Mouse (Mus musculus) ZHBTc4 (cell line): ENCODE measurements around the gene Ap1g2.

Experiments used
- DNase-seq: peaks from one replicate; pipeline ENCODE4 v3.0.0-alpha.2; 2011; ENCODE audit warnings: low read depth, low spot score

Gene Ap1g2

DNA sequence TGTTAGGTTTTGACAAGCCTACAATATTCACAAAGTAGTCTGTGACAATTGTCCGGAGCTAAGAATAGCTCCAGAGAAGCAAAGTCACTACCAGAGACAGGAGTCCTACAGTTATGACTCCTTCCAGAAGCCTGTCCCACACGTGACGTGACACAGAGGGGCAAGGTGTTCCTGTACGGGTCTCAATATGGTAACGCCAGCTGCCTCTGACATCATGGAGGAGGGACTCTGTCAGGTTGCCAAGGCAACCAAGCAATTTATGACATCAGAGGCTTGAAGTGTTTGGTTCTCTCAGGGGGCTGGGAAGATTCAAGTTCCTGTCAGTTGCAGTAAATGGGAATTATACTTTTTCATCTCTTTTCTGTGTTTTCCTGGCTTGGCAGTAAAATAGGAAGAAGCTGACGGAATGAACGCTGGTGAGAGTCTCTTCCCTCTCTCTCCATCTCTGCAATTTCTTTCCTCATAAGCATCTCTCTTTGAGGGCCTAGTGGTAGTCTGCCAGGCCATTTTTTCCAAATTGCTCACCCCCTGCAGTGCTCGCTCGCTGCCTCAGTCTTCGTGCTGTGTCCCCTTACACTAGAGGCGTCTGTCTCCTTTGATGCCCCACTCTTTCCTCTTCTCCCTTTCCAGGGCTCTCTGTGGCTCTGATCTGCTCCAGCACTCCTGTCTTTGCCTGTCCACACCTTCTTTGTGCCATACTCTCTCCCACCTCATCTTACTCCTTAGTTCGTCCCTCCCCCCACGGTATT, 17.0 kb downstream of the Ap1g2 start:
- DNase-seq = peak; percentile 80

DNA sequence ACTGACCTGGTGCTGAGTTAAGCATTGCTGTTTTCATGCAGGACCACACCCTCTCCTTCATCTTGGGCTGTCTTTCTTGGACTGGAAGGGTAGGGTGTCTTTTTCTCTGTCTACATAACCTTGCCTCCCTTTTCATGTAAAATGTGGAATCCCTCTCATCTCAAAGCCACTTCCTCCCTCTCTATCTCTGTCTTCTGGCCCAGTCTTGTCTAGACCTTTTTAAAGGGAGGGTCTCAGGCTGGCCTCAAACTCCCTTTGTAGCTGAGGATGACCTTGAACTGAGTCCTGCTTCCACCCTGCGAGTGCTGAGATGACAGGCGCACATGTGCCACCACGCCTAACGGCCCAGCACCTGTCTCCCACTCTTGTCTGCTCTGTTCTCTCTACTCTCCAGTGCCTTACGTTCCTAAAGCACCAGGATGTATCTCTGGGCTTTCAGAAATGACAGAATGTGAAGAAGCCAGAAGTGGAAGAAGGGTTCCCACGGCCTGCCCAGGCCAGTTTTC, 20.3 kb downstream of the Ap1g2 start:
- peak; percentile 97 for DNase-seq

- peak; percentile 90 for DNase-seq
Measured at GRCm38 (mm10) chr14:55085324-55086008, 20.9 kb downstream of the Ap1g2 start.

DNA sequence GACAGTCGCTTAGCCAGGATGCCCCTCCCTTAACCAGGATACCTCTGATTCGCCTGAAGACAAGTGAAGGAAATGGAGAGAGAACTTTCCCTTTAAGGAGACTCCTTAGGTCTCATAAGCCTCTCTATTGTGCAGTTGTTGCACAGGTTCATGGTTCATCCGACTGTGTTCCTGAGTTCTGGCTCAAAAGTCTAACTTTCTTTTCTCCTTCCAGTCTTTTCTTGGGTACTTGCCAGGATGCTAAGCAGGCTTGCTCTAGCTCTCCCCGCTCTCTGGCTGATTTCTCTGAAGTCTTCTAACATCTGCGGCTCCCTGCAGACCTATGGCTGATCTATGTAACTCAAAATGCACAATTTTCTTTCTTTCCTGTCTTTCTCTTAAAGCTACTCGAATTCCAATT, 22.9 kb downstream of the Ap1g2 start:
- DNase-seq = no peak

- DNase-seq = peak; percentile 44
Measured at GRCm38 (mm10) chr14:55081105-55081504, 25.3 kb downstream of the Ap1g2 start.

DNA sequence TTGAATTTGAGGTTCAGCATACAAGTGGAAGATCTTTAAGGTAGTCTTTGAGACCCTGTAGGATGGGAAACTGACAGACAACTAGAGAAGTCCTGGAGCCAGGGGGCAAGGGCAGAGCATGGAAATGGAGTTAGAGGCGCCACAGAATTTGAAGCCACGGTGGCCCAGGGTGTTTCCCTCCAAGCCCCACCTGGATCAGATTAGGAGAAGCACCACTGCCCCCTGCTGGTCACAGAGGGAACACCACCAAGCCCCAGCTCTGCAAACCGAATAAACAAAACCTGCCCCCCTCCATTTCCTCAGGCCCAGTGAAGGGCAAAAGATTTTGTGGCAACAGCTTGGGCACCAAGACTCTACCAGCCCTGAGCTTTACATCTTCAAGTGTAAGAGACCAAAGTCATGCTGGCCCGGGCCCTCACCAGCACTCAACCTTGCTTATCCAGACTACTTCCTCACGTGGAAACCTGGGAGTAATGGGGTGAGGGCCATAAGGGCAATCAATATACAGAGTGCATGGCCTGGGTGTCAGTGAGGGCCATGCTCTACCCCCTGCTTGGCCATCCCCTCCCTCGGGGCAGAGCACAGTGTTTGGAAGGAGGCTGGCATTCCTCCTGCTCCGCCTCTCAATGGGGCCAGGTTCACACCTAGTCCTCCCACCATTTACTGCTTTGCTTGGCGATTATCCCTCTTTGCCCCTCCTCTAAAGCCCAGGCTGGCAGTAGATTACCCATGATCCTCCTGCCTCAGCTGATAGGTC, 27.0 kb downstream of the Ap1g2 start:
- DNase-seq = peak; percentile 92

GRCm38 (mm10) chr14:55078366-55078989, 27.9 kb downstream of the Ap1g2 start:
- DNase-seq = no peak

DNA sequence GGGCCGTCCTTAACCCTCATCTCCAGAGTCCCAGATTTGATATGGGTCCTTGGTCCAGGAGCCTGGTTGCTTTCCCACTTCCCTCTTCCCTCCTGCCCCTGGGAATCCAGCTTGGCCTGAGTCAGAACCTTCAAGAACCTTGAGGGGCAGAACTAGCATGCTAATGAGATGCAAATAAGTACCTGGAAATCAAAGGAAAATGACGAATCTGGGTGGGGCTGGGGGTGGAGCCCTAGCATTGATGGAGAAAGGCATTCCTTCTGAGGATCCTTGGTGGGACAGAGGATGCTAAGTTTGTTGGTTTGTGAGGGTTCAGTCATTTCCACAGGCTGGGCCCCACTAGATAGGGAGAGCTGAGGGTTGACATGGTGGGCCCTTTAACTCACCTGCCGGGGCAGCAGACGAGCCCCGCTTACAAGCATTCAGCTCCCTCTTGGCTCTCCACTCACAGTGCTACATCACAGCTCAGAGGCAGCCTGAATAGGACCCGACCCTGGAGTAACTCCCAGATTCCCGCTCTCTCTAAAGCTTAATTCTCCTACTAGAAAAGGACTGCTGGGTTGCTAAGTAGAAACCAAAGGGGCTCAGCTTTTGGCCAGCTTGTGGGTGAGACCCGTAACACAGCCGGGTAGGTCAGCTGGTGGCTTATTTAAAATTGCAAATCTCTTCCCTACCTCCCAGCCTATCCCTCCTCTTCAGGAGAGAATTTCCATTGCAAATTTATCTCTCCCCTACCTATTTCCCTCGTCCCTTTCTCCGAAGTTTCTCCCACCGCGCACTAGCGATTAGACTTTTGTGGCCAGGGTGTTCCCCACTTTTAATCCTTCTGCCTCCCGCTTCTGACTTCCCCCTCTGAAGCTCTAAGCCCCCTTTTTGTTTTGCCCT, 28.7 kb downstream of the Ap1g2 start:
- DNase-seq = peak; percentile 94

DNA sequence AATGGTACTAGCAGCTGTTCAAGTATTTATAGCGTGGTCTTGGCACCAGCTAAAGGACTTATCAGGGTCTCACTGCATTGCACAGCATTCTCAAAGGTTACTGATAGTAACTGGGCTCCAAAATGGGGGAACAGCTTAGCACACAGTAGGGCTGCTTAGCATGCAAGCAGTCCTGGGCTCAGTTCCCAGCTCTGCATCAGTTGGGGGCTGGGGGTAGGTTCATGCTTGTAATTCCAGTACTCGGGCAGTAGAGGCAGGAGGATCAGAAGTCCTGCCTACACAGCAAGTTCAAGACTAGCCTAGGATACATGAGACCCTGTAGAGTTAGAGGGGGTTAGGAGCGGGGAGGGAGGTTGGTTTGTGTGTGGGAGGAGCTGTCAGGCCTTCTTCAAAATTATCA, 29.4 kb downstream of the Ap1g2 start:
- peak; percentile 72 for DNase-seq

DNA sequence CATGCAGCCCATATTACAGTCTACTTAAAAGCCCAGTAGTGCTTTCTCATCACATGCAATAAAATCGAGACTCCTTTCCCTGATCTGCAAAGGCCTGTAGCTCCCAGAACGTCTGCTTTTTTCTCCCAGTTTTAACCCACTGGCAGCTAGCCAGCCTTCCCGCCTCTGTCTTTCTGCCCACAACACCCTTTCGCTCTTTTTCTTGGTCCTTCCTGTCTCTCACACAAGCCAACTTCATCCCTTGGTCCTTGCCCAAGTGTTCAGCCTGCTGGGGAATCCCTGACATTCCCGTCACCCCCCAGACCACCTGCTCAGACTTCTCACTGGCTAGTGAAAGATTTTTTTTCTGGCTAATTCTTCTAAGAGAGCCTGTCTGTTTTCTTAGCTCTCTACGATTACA, 30.2 kb downstream of the Ap1g2 start:
- DNase-seq = no peak

GRCm38 (mm10) chr14:55074416-55074815, 32.0 kb downstream of the Ap1g2 start:
- DNase-seq = no peak

- peak; percentile 81 for DNase-seq
Measured at GRCm38 (mm10) chr14:55071756-55072155, 34.6 kb downstream of the Ap1g2 start.

DNA sequence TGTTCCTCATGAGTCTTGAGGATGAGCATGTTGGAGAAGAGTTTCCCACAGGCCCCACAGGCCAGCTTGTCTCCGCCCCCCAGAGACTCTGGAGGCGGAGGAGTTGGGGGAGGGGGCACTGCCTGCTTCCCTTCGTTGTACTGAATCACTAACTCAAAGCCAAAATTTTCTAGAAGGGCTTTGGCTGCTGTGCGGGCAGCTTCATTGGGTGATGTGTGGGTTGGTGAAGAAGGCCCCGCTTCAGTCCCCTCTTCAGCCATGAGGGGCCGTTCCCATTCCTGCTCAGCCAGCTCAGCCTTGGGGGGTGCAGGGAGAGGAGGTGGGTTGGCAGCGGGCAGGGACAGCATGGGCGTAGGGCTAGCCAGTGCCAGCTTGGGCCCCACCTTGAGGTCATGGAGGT, 40.4 kb downstream of the Ap1g2 start:
- DNase-seq = peak; percentile 49

GRCm38 (mm10) chr14:55065391-55065790, 41.0 kb downstream of the Ap1g2 start:
- DNase-seq = no peak

GRCm38 (mm10) chr14:55064481-55065370, 41.7 kb downstream of the Ap1g2 start:
- DNase-seq = peak; percentile 37

GRCm38 (mm10) chr14:55063581-55064381, 42.6 kb downstream of the Ap1g2 start:
- no peak for DNase-seq

GRCm38 (mm10) chr14:55063117-55063516, 43.3 kb downstream of the Ap1g2 start:
- DNase-seq = no peak

GRCm38 (mm10) chr14:55062626-55063025, 43.8 kb downstream of the Ap1g2 start:
- DNase-seq = peak; percentile 78

- no peak for DNase-seq
Measured at GRCm38 (mm10) chr14:55061845-55062244, 44.5 kb downstream of the Ap1g2 start.
